Mouse (Mus musculus) embryonic facial prominence, embryonic 10.5 days (tissue): ENCODE results near the gene Tmem150a. TPM values are rescaled to one million over a fixed set of nuclear protein-coding genes. Genes with fewer than 3 reads are reported as not detected.

Experiments
- DNase-seq: peaks from one replicate; pipeline ENCODE4 v3.0.0-alpha.2; 2017; ENCODE audit warnings: low spot score
- H3K27ac ChIP-seq: fragments of 300-500 bp; sonication (generic); replicated peaks from 2 replicates; pipeline ENCODE4 v1.5.1; 2016; ENCODE audit warnings: mild to moderate bottlenecking
- H3K27me3 ChIP-seq: fragments of 300-500 bp; sonication (generic); replicated peaks from 2 replicates; pipeline ENCODE4 v1.6.1; 2016; ENCODE audit warnings: low read depth, mild to moderate bottlenecking; ENCODE audit not compliant: poor library complexity, severe bottlenecking
- H3K36me3 ChIP-seq: fragments of 300-500 bp; sonication (generic); replicated peaks from 2 replicates; pipeline ENCODE4 v1.6.1; 2016; ENCODE audit warnings: mild to moderate bottlenecking, moderate library complexity
- H3K4me1 ChIP-seq: fragments of 300-500 bp; sonication (generic); 2 replicates; pipeline ENCODE4 v1.6.1; 2016
- H3K4me3 ChIP-seq: fragments of 300-500 bp; sonication (generic); 2 replicates; pipeline ENCODE4 v1.5.1; 2016; ENCODE audit warnings: mild to moderate bottlenecking, moderate library complexity
- H3K9me3 ChIP-seq: fragments of 300-500 bp; sonication (generic); 2 replicates; pipeline ENCODE4 v1.6.1; 2016; ENCODE audit warnings: mild to moderate bottlenecking
- WGBS: fragments of 180-500 bp; shearing (Covaris S2); methylation state at CpG from one replicate; pipeline ENCODE4 v1.1.7; 2016; 5-methylcytosine and 5-hydroxymethylcytosine counted together
- polyA plus RNA-seq: library from polyadenylated mRNA; unstranded; fragments of >200 nt; fragmentation: Nextera tagmentation; extraction: Ambion mirVana; gene quantifications from 2 replicates; pipeline ENCODE4 v1.2.1, GENCODE M21; 2016

Gene Tmem150a
- polyA plus RNA-seq, 1 experiment from 2014 or later, result 6.3 TPM

GRCm38 (mm10) chr6:72357164-72358079, 2.2 kb downstream of the Tmem150a start:
- DNase-seq, result no peak
- WGBS, result 80% methylated on average over 5 of the region's 5 CpGs
- Histone ChIP-seq H3K27me3 (no peaks in the 10 kb centered on the region), H3K27ac (no peak overlapping the region), H3K4me3 (no peak overlapping the region), H3K36me3 (peaks cover 38% of the 10 kb centered on the region), H3K9me3 (no peaks in the 10 kb centered on the region), H3K4me1 (peaks cover 59% of the 10 kb centered on the region)

DNA sequence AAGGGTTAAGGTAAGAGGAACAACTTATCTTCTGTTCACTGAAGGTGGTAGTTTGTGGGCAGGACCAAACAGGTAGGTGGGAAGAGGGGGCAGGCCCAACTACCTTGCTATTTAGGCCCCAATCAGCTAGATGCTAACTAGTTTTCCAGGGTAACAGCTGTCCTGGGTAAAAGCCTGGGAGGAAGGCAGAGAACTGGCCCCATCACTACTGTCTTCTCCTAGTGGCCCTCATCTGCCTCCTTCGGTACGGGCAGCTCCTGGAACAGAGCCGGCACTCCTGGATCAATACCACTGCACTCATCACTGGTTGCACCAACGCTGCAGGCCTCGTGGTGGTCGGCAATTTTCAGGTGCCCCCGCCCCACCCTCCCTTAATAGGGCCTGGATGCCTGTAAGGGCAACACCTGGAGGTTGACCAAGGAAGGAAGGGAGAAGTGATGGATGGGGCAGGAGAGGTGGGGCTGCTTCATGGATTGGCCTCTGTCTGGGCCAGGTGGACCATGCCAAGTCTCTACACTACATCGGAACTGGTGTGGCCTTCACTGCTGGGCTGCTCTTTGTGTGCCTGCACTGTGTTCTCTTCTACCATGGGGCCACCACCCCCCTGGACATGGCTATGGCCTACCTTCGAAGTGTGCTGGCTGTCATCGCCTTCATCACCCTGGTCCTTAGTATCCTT, 3.0 kb downstream of the Tmem150a start:
- Histone ChIP-seq H3K36me3 (peaks cover 38% of the 10 kb centered on the region), H3K4me3 (no peak overlapping the region), H3K27ac (no peak overlapping the region), H3K9me3 (no peaks in the 10 kb centered on the region), H3K4me1 (peaks cover 58% of the 10 kb centered on the region), H3K27me3 (no peaks in the 10 kb centered on the region)
- no peak for DNase-seq
- 91% methylated on average over 10 of the region's 10 CpGs for WGBS

GRCm38 (mm10) chr6:72359343-72359742, 4.1 kb downstream of the Tmem150a start:
- Histone ChIP-seq H3K27ac (no peak overlapping the region), H3K9me3 (no peaks in the 10 kb centered on the region), H3K27me3 (no peaks in the 10 kb centered on the region), H3K4me1 (peaks cover 47% of the 10 kb centered on the region), H3K4me3 (no peak overlapping the region), H3K36me3 (peaks cover 38% of the 10 kb centered on the region)
- WGBS, result 72% methylated on average over 2 of the region's 2 CpGs
- DNase-seq, result no peak

DNA sequence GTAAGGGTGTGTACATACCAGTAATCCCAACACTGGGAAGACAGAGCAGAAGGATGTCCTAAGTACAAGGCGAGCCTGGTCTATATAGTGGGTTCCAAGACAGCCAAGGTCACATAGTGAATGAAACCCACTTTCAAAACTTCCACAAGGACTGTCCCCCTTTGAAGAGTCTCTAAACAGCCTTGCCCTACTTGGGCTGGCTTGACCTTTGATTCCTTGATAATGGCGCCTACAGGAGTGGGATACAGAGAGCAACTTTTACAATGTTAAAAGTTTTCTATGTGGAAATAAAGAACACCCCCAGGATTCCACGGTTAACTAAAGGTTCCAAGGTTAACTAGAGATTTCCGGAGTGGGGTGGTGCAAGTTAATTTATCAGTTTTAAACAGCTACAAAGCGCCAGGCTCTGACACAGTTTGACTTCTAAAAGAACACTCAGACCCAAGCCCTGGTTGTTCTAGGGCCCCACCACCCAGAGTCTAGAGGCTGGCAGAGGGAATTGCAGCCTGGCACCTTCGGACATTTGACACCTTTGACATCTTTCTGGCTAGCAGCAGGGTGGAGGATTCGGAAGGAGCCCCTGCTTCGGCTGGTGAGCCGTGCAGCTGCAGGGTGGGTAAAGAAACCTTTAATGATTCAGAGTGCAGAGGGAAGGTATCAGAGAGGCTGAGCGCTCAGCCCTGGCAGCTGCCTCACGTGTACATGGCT, 4.8 kb downstream of the Tmem150a start:
- no peaks in the 10 kb centered on the region for H3K27me3 ChIP-seq
- peaks cover 38% of the 10 kb centered on the region for H3K36me3 ChIP-seq
- no peak overlapping the region for H3K27ac ChIP-seq
- H3K4me3 ChIP-seq, result peak overlapping the region; percentile 80; the same call in 1 of the 2 replicates
- no peaks in the 10 kb centered on the region for H3K9me3 ChIP-seq
- H3K4me1 ChIP-seq, result peaks cover 40% of the 10 kb centered on the region
- DNase-seq, result no peak
- 83% methylated on average over 11 of the region's 11 CpGs for WGBS

GRCm38 (mm10) chr6:72360599-72360935, 5.3 kb downstream of the Tmem150a start:
- no peak overlapping the region for H3K27ac ChIP-seq
- H3K9me3 ChIP-seq, result no peaks in the 10 kb centered on the region
- H3K4me3 ChIP-seq, result peak overlapping the region; percentile 80; the same call in 1 of the 2 replicates
- DNase-seq, result no peak
- 81% methylated on average over 7 of the region's 7 CpGs for WGBS
- no peaks in the 10 kb centered on the region for H3K27me3 ChIP-seq
- peaks cover 34% of the 10 kb centered on the region for H3K4me1 ChIP-seq
- H3K36me3 ChIP-seq, result peaks cover 38% of the 10 kb centered on the region

GRCm38 (mm10) chr6:72361121-72361551, 5.9 kb downstream of the Tmem150a start:
- 68% methylated on average over 5 of the region's 5 CpGs for WGBS
- H3K9me3 ChIP-seq, result no peaks in the 10 kb centered on the region
- H3K27me3 ChIP-seq, result no peaks in the 10 kb centered on the region
- no peak for DNase-seq
- peaks cover 29% of the 10 kb centered on the region for H3K4me1 ChIP-seq
- no peak overlapping the region for H3K27ac ChIP-seq
- H3K4me3 ChIP-seq, result peak overlapping the region; percentile 80
- peaks cover 38% of the 10 kb centered on the region for H3K36me3 ChIP-seq

DNA sequence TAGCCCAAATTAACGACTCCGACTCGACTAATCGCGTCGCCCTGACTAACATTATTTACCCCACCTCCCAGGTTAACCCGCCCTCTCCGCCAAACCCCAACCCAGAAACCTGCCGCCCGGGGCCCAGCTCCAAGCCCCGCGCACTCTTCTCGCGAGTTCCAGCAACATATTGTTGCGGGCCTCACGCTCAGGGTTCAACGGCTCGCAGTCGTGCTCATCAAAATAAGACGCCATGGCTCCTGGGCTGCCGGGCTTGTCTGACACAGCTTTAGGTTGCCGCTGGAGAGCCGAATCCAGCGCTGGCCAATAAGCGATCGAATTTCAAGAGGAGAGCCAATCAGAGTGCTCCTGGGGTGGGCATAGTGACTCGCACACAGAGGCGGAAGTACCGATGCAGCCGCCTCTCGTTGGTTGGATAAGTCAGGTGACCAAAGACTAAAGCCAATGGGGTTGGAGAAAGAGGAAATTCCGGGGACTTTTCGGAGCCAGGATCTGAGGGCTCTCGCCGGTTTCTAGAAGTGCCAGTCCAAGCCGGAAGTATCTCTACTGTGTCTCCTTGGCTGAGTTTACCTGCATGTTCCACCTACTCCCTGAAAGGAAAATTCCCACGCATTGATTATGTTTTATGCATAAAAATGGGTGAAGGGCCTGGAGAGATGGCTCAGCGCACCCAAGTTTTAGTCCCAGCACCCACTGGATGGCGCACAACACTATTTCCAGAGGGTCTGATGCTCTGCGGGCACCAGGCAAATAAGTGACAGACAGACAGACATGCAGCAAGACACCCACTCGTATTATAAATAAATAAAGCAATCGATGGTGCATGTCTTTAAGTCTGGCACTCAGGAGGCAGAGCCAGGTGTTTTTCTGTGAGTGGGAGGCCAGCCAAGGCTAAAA, 7.1 kb downstream of the Tmem150a start:
- Histone ChIP-seq H3K4me1 (peaks cover 23% of the 10 kb centered on the region), H3K36me3 (peaks cover 34% of the 10 kb centered on the region), H3K27ac (peak overlapping the region; percentile 85), H3K27me3 (no peaks in the 10 kb centered on the region), H3K9me3 (no peaks in the 10 kb centered on the region), H3K4me3 (peak overlapping the region; percentile 80)
- under 1% methylated on average over 42 of the region's 42 CpGs for WGBS
- peak; percentile 94 for DNase-seq

GRCm38 (mm10) chr6:72364009-72364408, 8.8 kb downstream of the Tmem150a start:
- Histone ChIP-seq H3K4me1 (peaks cover 23% of the 10 kb centered on the region), H3K9me3 (no peaks in the 10 kb centered on the region), H3K4me3 (no peak overlapping the region), H3K27ac (no peak overlapping the region), H3K36me3 (peaks cover 18% of the 10 kb centered on the region), H3K27me3 (no peaks in the 10 kb centered on the region)
- no peak for DNase-seq
- WGBS, result 44% methylated on average over 7 of the region's 7 CpGs

GRCm38 (mm10) chr6:72364985-72365384, 9.7 kb downstream of the Tmem150a start:
- no peak overlapping the region for H3K27ac ChIP-seq
- no peak overlapping the region for H3K4me3 ChIP-seq
- H3K4me1 ChIP-seq, result peaks cover 23% of the 10 kb centered on the region
- 66% methylated on average over 6 of the region's 6 CpGs for WGBS
- no peaks in the 10 kb centered on the region for H3K27me3 ChIP-seq
- H3K36me3 ChIP-seq, result peaks cover 8% of the 10 kb centered on the region
- no peaks in the 10 kb centered on the region for H3K9me3 ChIP-seq
- DNase-seq, result no peak

DNA sequence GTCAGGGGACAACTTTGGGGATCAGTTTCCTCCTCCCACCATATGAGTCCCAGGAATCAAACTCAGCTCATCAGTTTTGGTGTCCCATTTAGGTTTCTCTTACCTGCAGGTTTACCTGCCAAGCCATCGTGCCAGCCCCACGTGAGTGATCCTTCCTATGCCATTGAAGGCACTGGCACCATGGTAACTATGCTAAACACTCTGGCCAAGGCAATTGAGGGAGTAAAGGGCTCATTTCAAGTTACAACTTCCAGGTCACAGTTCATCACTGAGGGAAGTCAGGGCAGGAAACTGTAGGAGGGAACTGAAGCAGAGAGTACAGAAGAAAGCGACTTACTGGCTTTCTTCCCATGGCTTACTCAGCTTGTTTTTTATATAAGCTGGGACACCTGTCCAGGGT, 11.1 kb downstream of the Tmem150a start:
- H3K4me3 ChIP-seq, result no peak overlapping the region
- 70% methylated on average over 3 of the region's 3 CpGs for WGBS
- no peaks in the 10 kb centered on the region for H3K27me3 ChIP-seq
- H3K27ac ChIP-seq, result no peak overlapping the region
- no peaks in the 10 kb centered on the region for H3K36me3 ChIP-seq
- DNase-seq, result no peak
- no peaks in the 10 kb centered on the region for H3K9me3 ChIP-seq
- H3K4me1 ChIP-seq, result peaks cover 17% of the 10 kb centered on the region

DNA sequence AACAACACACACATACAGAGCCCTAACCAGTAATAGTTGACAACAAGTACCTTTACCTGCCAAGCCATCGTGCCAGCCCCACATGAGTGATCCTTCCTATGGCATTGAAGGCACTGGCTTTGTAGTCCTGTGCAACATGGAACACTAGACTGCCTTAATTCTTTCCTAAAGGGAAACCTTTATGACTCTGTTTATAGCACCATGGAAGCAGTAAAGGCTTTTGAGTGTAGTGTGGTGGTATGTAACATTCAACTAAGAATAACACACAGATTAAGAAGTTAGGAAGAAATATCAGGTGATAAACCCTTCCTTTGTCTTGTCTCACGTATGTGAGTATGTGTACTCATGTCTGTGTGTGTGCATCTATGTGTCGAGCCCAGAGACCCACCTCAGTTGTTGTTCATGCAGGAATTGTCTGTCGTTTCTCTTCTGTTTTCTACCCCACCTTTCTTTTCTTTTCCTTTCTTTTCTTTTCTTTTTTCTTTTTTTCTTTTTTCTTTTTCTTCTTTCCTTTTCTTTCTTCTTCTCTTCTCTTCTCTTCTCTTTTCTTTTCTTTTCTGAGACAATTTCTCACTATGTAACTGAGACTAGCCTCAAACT, 11.7 kb downstream of the Tmem150a start, which contains the start of gene Rnf181:
Gene Rnf181 (minus strand): TSS at position 113 of the 600 bp plus-strand sequence.
- Histone ChIP-seq H3K4me3 (no peak within 1 kb of the TSS), H3K27ac (no peak within 1 kb of the TSS), H3K9me3 (no peaks in the 10 kb centered on the region), H3K36me3 (no peaks in the 10 kb centered on the region), H3K27me3 (no peaks in the 10 kb centered on the region), H3K4me1 (peaks cover 17% of the 10 kb centered on the region)
- WGBS, result 74% methylated on average over 4 of the region's 4 CpGs
- DNase-seq, result no peak
